ENCODE assay signal across 19 mouse cellular contexts in genomic region chr3:126687150-126687549, GRCm38 (mm10).
"Had no signal": no experiment of that assay in that cellular context is flagged by ENCODE, and none has a peak within 500 bp of the region (broad histone marks: within the 10 kb centered on the region; RNA-seq: fewer than 3 reads in every experiment).

No protein-coding gene starts in this region.

- H3K4me2 ChIP-seq: lung, embryonic 15.5 days; midbrain, embryonic 12.5 days; neural tube, embryonic 13.5 days; neural tube, embryonic 15.5 days had no signal

- H3K27ac ChIP-seq: lung, embryonic 15.5 days; midbrain, embryonic 10.5 days; midbrain, embryonic 12.5 days; neural tube, embryonic 13.5 days; neural tube, embryonic 15.5 days had no signal

- H3K9ac ChIP-seq: liver, postnatal 0 days; lung, embryonic 15.5 days; midbrain, embryonic 12.5 days; neural tube, embryonic 13.5 days; neural tube, embryonic 15.5 days had no signal

- ATAC-seq: liver, postnatal 0 days; lung, postnatal 0 days; midbrain, embryonic 16.5 days had no signal

- H3K27me3 ChIP-seq: lung, embryonic 15.5 days; midbrain, embryonic 12.5 days; neural tube, embryonic 13.5 days; neural tube, embryonic 15.5 days had no signal

- H3K4me3 ChIP-seq: lung, embryonic 15.5 days; midbrain, embryonic 10.5 days; midbrain, embryonic 12.5 days; myocyte; neural tube, embryonic 13.5 days; neural tube, embryonic 15.5 days had no signal

- H3K36me3 ChIP-seq: lung, embryonic 15.5 days; midbrain, embryonic 10.5 days; midbrain, embryonic 12.5 days; neural tube, embryonic 13.5 days; neural tube, embryonic 15.5 days had no signal

- DNase-seq: liver, postnatal 0 days; lung, adult 2 months; lung, postnatal 4 days; midbrain, embryonic 14.5 days; right cerebral cortex, adult 18-20 months; right cerebral cortex, postnatal 25 days; right cerebral cortex, postnatal 4 days; spleen, adult 18-20 months; thymus, adult 18-20 months; thymus, postnatal 14 days; thymus, postnatal 36 days had no signal

- H3K9me3 ChIP-seq: lung, embryonic 15.5 days; midbrain, embryonic 10.5 days; midbrain, embryonic 12.5 days; neural tube, embryonic 13.5 days; neural tube, embryonic 15.5 days had no signal

- H3K4me1 ChIP-seq: midbrain, embryonic 12.5 days had no signal
